Mouse (Mus musculus) central nervous system, embryonic 18 days (tissue): ENCODE results near the gene Gm3636. TPM values are rescaled to one million over a fixed set of nuclear protein-coding genes. Genes with fewer than 3 reads are reported as not detected.

Source experiments
- polyA plus RNA-seq: library from polyadenylated mRNA; depleted of rRNA; stranded (reverse); fragments of >200 nt; gene quantifications from 2 replicates; pipeline ENCODE4 v1.2.3, GENCODE M21; 2012; rRNA removed

Gene Gm3636
- polyA plus RNA-seq = 36.7 and 37.0 TPM in 2 replicates

GRCm38 (mm10) chr14:6742232-6742631 is at the start of gene Gm3636:
TSS of gene Gm3636 (minus strand) at chr14:6742332.

GRCm38 (mm10) chr14:6774311-6774710 is 32.2 kb upstream of the Gm3636 start, which contains the start of gene Gm8362:
TSS of gene Gm8362 (minus strand) at chr14:6774411.

DNA sequence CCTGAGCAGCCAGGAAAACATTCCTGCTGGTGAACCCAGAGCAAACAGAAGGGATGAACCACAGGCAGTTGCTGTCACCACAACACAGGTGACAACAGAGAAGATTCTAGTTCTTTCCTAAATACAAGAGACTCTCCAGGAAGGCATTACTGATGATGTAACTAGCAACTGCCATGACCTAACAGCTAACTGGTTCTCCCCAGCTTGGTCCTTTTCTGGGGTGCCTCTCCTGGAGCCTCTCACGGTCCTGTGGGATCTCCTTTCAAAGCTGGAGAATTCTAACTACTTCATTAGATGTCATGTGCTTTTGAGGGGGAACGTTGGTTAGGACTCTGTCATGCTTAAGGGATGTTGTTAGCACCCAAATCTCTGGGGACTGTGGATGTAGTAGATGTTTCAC is 22.0 kb downstream of the Gm3636 start, which contains the start of gene Gm8050:
Gene Gm8050 (minus strand): TSS at position 101 of the 400 bp plus-strand sequence.

Other genes with a start within 250 kb of the Gm3636 start
- not detected in 2 replicates for gene Gm8356, start 205.0 kb downstream of the Gm3636 start, polyA plus RNA-seq
- gene Gm3629, start 151.7 kb downstream of the Gm3636 start, polyA plus RNA-seq = 1.4 and 1.6 TPM in 2 replicates
- gene Gm3460, start 119.9 kb downstream of the Gm3636 start, polyA plus RNA-seq = 1.3 and 1.4 TPM in 2 replicates
- 0.03 TPM in 1 of 2 replicates, not detected in the other for gene Gm10251, start 58.2 kb downstream of the Gm3636 start, polyA plus RNA-seq
- gene Gm8050, start 22.1 kb downstream of the Gm3636 start, polyA plus RNA-seq = 0.08 and 0.16 TPM in 2 replicates
- gene Gm8362, start 32.1 kb upstream of the Gm3636 start, polyA plus RNA-seq = 0.05 TPM in 1 of 2 replicates, not detected in the other
- not detected in 2 replicates for gene Gm3642, start 98.0 kb upstream of the Gm3636 start, polyA plus RNA-seq
- 15.5 and 16.8 TPM in 2 replicates for gene Gm3667, start 147.6 kb upstream of the Gm3636 start, polyA plus RNA-seq
- gene Gm6356, start 231.5 kb upstream of the Gm3636 start, polyA plus RNA-seq = not detected in 2 replicates